Mouse (Mus musculus) forebrain, embryonic 12.5 days (tissue): ENCODE results near the gene Gm33543. TPM values are rescaled to one million over a fixed set of nuclear protein-coding genes. Genes with fewer than 3 reads are reported as not detected.

Experiments
- ATAC-seq: fragments of 200-750 bp; cut with Nextera tagmentation; 2 replicates; pipeline ENCODE4 v1.8.0; 2017; ENCODE audit warnings: moderate TSS enrichment; ENCODE audit not compliant: low FRiP score
- H3K27ac ChIP-seq: fragments of 300-500 bp; sonication (generic); 2 replicates; pipeline ENCODE4 v1.5.1; 2016; ENCODE audit warnings: mild to moderate bottlenecking
- H3K27me3 ChIP-seq: fragments of 300-500 bp; sonication (generic); 2 replicates; pipeline ENCODE4 v1.6.1; 2016; ENCODE audit warnings: mild to moderate bottlenecking
- H3K36me3 ChIP-seq: fragments of 300-500 bp; sonication (generic); replicated peaks from 2 replicates; pipeline ENCODE4 v1.6.1; 2016; ENCODE audit warnings: mild to moderate bottlenecking
- H3K4me1 ChIP-seq: fragments of 300-500 bp; sonication (generic); 2 replicates; pipeline ENCODE4 v1.6.1; 2016
- H3K4me2 ChIP-seq: fragments of 300-500 bp; sonication (generic); 2 replicates; pipeline ENCODE4 v1.6.1; 2016; ENCODE audit warnings: mild to moderate bottlenecking, moderate library complexity
- H3K4me3 ChIP-seq: fragments of 300-500 bp; sonication (generic); replicated peaks from 2 replicates; pipeline ENCODE4 v1.5.1; 2016; ENCODE audit warnings: mild to moderate bottlenecking
- H3K9ac ChIP-seq: fragments of 300-500 bp; sonication (generic); 2 replicates; pipeline ENCODE4 v1.6.1; 2016; ENCODE audit warnings: mild to moderate bottlenecking
- H3K9me3 ChIP-seq: fragments of 300-500 bp; sonication (generic); 2 replicates; pipeline ENCODE4 v1.6.1; 2016
- WGBS: fragments of 180-500 bp; shearing (Covaris S2); methylation state at CpG from one replicate; pipeline ENCODE4 v1.1.7; 2016; 5-methylcytosine and 5-hydroxymethylcytosine counted together
- polyA plus RNA-seq: library from polyadenylated mRNA; unstranded; fragments of >200 nt; fragmentation: Nextera tagmentation; extraction: Ambion mirVana; gene quantifications from 2 replicates; pipeline ENCODE4 v1.2.1, GENCODE M21; 2016

The Gm33543 gene
- polyA plus RNA-seq, 1 experiment from 2014 or later, result not detected

- ATAC-seq, result no peak
- WGBS, result 34% methylated on average over 2 of the region's 2 CpGs
- Histone ChIP-seq H3K27ac (no peak overlapping the region), H3K4me3 (no peak overlapping the region), H3K4me2 (no peak overlapping the region), H3K9ac (no peak overlapping the region), H3K36me3 (no peaks in the 10 kb centered on the region), H3K4me1 (no peaks in the 10 kb centered on the region), H3K9me3 (no peaks in the 10 kb centered on the region), H3K27me3 (no peaks in the 10 kb centered on the region)
Observed at GRCm38 (mm10) chr10:95858164-95858563, 15.4 kb upstream of the Gm33543 start.

GRCm38 (mm10) chr10:95855411-95855810 is 12.7 kb upstream of the Gm33543 start:
- Histone ChIP-seq H3K9ac (no peak overlapping the region), H3K36me3 (no peaks in the 10 kb centered on the region), H3K27me3 (no peaks in the 10 kb centered on the region), H3K4me1 (no peaks in the 10 kb centered on the region), H3K4me2 (no peak overlapping the region), H3K4me3 (no peak overlapping the region), H3K27ac (no peak overlapping the region), H3K9me3 (no peaks in the 10 kb centered on the region)
- ATAC-seq, result no peak
- WGBS, result 87% methylated on average over 6 of the region's 6 CpGs

- H3K36me3 ChIP-seq, result no peaks in the 10 kb centered on the region
- ATAC-seq, result no peak
- no peak overlapping the region for H3K4me2 ChIP-seq
- no peaks in the 10 kb centered on the region for H3K27me3 ChIP-seq
- WGBS, result 91% methylated on average over 3 of the region's 3 CpGs
- no peaks in the 10 kb centered on the region for H3K4me1 ChIP-seq
- no peak overlapping the region for H3K27ac ChIP-seq
- no peak overlapping the region for H3K4me3 ChIP-seq
- no peak overlapping the region for H3K9ac ChIP-seq
- no peaks in the 10 kb centered on the region for H3K9me3 ChIP-seq
Observed at GRCm38 (mm10) chr10:95850504-95850903, 7.8 kb upstream of the Gm33543 start.

GRCm38 (mm10) chr10:95846739-95847138 is 4.0 kb upstream of the Gm33543 start:
- H3K4me3 ChIP-seq, result no peak overlapping the region
- ATAC-seq, result no peak
- no peaks in the 10 kb centered on the region for H3K36me3 ChIP-seq
- no peaks in the 10 kb centered on the region for H3K9me3 ChIP-seq
- no peaks in the 10 kb centered on the region for H3K4me1 ChIP-seq
- H3K9ac ChIP-seq, result no peak overlapping the region
- WGBS, result 69% methylated on average over 3 of the region's 3 CpGs
- no peaks in the 10 kb centered on the region for H3K27me3 ChIP-seq
- no peak overlapping the region for H3K4me2 ChIP-seq
- no peak overlapping the region for H3K27ac ChIP-seq

GRCm38 (mm10) chr10:95846281-95846680 is 3.6 kb upstream of the Gm33543 start:
- Histone ChIP-seq H3K36me3 (no peaks in the 10 kb centered on the region), H3K27me3 (no peaks in the 10 kb centered on the region), H3K27ac (no peak overlapping the region), H3K9me3 (no peaks in the 10 kb centered on the region), H3K9ac (no peak overlapping the region), H3K4me3 (no peak overlapping the region), H3K4me2 (no peak overlapping the region), H3K4me1 (no peaks in the 10 kb centered on the region)
- ATAC-seq, result no peak

- no peak overlapping the region for H3K4me2 ChIP-seq
- H3K27me3 ChIP-seq, result no peaks in the 10 kb centered on the region
- no peaks in the 10 kb centered on the region for H3K36me3 ChIP-seq
- H3K9ac ChIP-seq, result no peak overlapping the region
- no peaks in the 10 kb centered on the region for H3K9me3 ChIP-seq
- H3K27ac ChIP-seq, result no peak overlapping the region
- no peak overlapping the region for H3K4me3 ChIP-seq
- no peaks in the 10 kb centered on the region for H3K4me1 ChIP-seq
- ATAC-seq, result no peak
- 76% methylated on average over 1 of the region's 1 CpGs for WGBS
Observed at GRCm38 (mm10) chr10:95843878-95844277, 1.1 kb upstream of the Gm33543 start.

GRCm38 (mm10) chr10:95841241-95841640 is 1.5 kb downstream of the Gm33543 start:
- H3K36me3 ChIP-seq, result no peaks in the 10 kb centered on the region
- ATAC-seq, result no peak
- H3K27ac ChIP-seq, result no peak overlapping the region
- H3K9me3 ChIP-seq, result no peaks in the 10 kb centered on the region
- H3K27me3 ChIP-seq, result no peaks in the 10 kb centered on the region
- H3K4me1 ChIP-seq, result no peaks in the 10 kb centered on the region
- no peak overlapping the region for H3K4me2 ChIP-seq
- no peak overlapping the region for H3K9ac ChIP-seq
- WGBS, result 94% methylated on average over 3 of the region's 3 CpGs
- no peak overlapping the region for H3K4me3 ChIP-seq

GRCm38 (mm10) chr10:95839803-95840202 is 2.9 kb downstream of the Gm33543 start:
- H3K27me3 ChIP-seq, result no peaks in the 10 kb centered on the region
- H3K9ac ChIP-seq, result no peak overlapping the region
- no peak overlapping the region for H3K4me2 ChIP-seq
- H3K27ac ChIP-seq, result no peak overlapping the region
- no peak overlapping the region for H3K4me3 ChIP-seq
- H3K4me1 ChIP-seq, result no peaks in the 10 kb centered on the region
- no peaks in the 10 kb centered on the region for H3K9me3 ChIP-seq
- no peaks in the 10 kb centered on the region for H3K36me3 ChIP-seq
- 61% methylated on average over 3 of the region's 3 CpGs for WGBS
- ATAC-seq, result no peak

GRCm38 (mm10) chr10:95839036-95839435 is 3.7 kb downstream of the Gm33543 start:
- H3K36me3 ChIP-seq, result no peaks in the 10 kb centered on the region
- no peaks in the 10 kb centered on the region for H3K9me3 ChIP-seq
- H3K4me1 ChIP-seq, result no peaks in the 10 kb centered on the region
- H3K9ac ChIP-seq, result no peak overlapping the region
- no peak overlapping the region for H3K4me2 ChIP-seq
- no peak overlapping the region for H3K27ac ChIP-seq
- WGBS, result 87% methylated on average over 4 of the region's 4 CpGs
- no peak overlapping the region for H3K4me3 ChIP-seq
- no peak for ATAC-seq
- no peaks in the 10 kb centered on the region for H3K27me3 ChIP-seq

GRCm38 (mm10) chr10:95836530-95837264 is 6.0 kb downstream of the Gm33543 start:
- Histone ChIP-seq H3K9ac (no peak overlapping the region), H3K4me2 (no peak overlapping the region), H3K4me3 (no peak overlapping the region), H3K4me1 (no peaks in the 10 kb centered on the region), H3K36me3 (no peaks in the 10 kb centered on the region), H3K27ac (no peak overlapping the region), H3K27me3 (no peaks in the 10 kb centered on the region), H3K9me3 (no peaks in the 10 kb centered on the region)
- ATAC-seq, result no peak
- 74% methylated on average over 9 of the region's 9 CpGs for WGBS

GRCm38 (mm10) chr10:95830891-95831290 is 11.8 kb downstream of the Gm33543 start:
- ATAC-seq, result no peak
- Histone ChIP-seq H3K36me3 (no peaks in the 10 kb centered on the region), H3K27me3 (no peaks in the 10 kb centered on the region), H3K4me1 (peaks cover 5% of the 10 kb centered on the region; the same call in 1 of the 2 replicates), H3K9me3 (no peaks in the 10 kb centered on the region), H3K9ac (no peak overlapping the region), H3K4me2 (no peak overlapping the region), H3K27ac (no peak overlapping the region), H3K4me3 (no peak overlapping the region)
- 77% methylated on average over 5 of the region's 5 CpGs for WGBS

- Histone ChIP-seq H3K27me3 (no peaks in the 10 kb centered on the region), H3K4me2 (no peak overlapping the region), H3K9me3 (no peaks in the 10 kb centered on the region), H3K4me1 (peaks cover 5% of the 10 kb centered on the region; the same call in 1 of the 2 replicates), H3K36me3 (no peaks in the 10 kb centered on the region), H3K4me3 (no peak overlapping the region), H3K9ac (no peak overlapping the region), H3K27ac (no peak overlapping the region)
- ATAC-seq, result no peak
Observed at GRCm38 (mm10) chr10:95829471-95829870, 13.3 kb downstream of the Gm33543 start.

- no peak overlapping the region for H3K9ac ChIP-seq
- WGBS, result 85% methylated on average over 5 of the region's 5 CpGs
- peaks cover 5% of the 10 kb centered on the region; the same call in 1 of the 2 replicates for H3K4me1 ChIP-seq
- no peaks in the 10 kb centered on the region for H3K27me3 ChIP-seq
- no peak overlapping the region for H3K4me2 ChIP-seq
- H3K36me3 ChIP-seq, result no peaks in the 10 kb centered on the region
- H3K4me3 ChIP-seq, result no peak overlapping the region
- no peaks in the 10 kb centered on the region for H3K9me3 ChIP-seq
- no peak for ATAC-seq
- H3K27ac ChIP-seq, result no peak overlapping the region
Observed at GRCm38 (mm10) chr10:95828374-95828773, 14.4 kb downstream of the Gm33543 start.
